ENCODE assay signal across 8 mouse cellular contexts in the genomic region with DNA sequence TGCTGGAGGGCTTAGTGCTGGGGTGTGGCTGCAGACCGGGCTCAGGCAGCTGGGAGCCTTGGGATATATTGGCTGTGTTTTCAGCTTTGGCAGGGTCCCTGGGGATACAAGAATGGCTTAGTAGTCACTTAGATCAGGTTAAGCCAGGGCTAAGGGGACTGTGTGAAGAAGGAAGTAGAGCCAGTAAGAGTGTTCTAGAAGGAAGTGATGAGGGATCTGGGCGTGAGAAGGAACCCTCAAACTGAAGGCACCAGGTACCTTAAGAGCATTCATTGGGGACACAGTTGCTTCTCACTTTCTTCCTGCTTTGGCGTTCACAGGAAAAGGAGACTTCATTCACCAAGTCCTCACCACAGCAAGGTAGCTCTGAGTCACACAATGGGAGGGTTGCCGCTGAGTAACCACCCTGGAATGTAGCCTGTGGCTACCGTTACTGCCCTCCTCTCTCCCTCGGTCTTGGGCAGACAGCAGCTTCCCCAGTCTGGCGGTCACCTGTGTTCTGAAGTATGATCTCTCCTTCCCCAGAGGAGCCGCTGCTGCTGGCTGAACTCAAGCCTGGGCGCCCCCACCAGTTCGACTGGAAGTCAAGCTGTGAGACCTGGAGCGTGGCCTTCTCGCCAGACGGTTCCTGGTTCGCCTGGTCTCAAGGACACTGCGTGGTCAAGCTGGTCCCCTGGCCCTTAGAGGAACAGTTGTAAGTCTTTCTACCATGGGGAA. TPM values are rescaled to one million over a fixed set of nuclear protein-coding genes. Genes with fewer than 3 reads are reported as not detected.
A peak's percentile ranks its signal among the peaks of the same experiment; 100 is the strongest.
DNase-seq lines count a peak whose midpoint lies in the region; ATAC-seq lines count a peak whose summit lies in the region.

No protein-coding gene starts in this region.

- WGBS in intestine, embryonic 14.5 days, result 53% methylated on average over 15 of the region's 15 CpGs
- 57% methylated on average over 15 of the region's 15 CpGs for WGBS in midbrain, embryonic 15.5 days

- peaks cover 28% of the 10 kb centered on the region for H3K4me1 ChIP-seq in intestine, embryonic 14.5 days (replicated peaks; ENCODE audit: control insufficient read depth, insufficient read depth, low read length)
- H3K4me1 ChIP-seq in midbrain, embryonic 15.5 days, result peaks cover 35% of the 10 kb centered on the region

- no peak overlapping the region for H3K4me2 ChIP-seq in intestine, embryonic 14.5 days (ENCODE audit: low read length)
- H3K4me2 ChIP-seq in midbrain, embryonic 15.5 days, result no peak overlapping the region

- no peak for ATAC-seq in intestine, embryonic 14.5 days (replicated peaks; ENCODE audit: low FRiP score, low TSS enrichment, low read depth)
- ATAC-seq in midbrain, embryonic 15.5 days (replicated peaks), result no peak

- H3K9me3 ChIP-seq in intestine, embryonic 14.5 days (ENCODE audit: control insufficient read depth, low read length), result no peaks in the 10 kb centered on the region
- H3K9me3 ChIP-seq in midbrain, embryonic 15.5 days, result no peaks in the 10 kb centered on the region

- no peak overlapping the region for H3K9ac ChIP-seq in intestine, embryonic 14.5 days (ENCODE audit: low read length)
- no peak overlapping the region for H3K9ac ChIP-seq in midbrain, embryonic 15.5 days

- DNase-seq in embryo, embryonic 10 days (ENCODE audit: low spot score), result peak; percentile 40
- DNase-seq in embryo, embryonic 10.5 days (ENCODE audit: low spot score), result no peak
- peak; percentile 34 for DNase-seq in adipocyte (ENCODE audit: low spot score)
- DNase-seq in intestine, embryonic 14.5 days (ENCODE audit: low spot score), result no peak
- peak; percentile 45 to 63 for DNase-seq in lung, postnatal 4 days
- no peak for DNase-seq in embryo, embryonic 9.5 days (ENCODE audit: extremely low spot score)
- no peak for DNase-seq in cerebellum, postnatal 14 days

- H3K4me3 ChIP-seq in intestine, embryonic 14.5 days (ENCODE audit: low read depth, low read length), result no peak overlapping the region
- no peak overlapping the region for H3K4me3 ChIP-seq in midbrain, embryonic 15.5 days

- no peaks in the 10 kb centered on the region for H3K27me3 ChIP-seq in intestine, embryonic 14.5 days (replicated peaks; ENCODE audit: control insufficient read depth, insufficient read depth, low read length)
- H3K27me3 ChIP-seq in midbrain, embryonic 15.5 days (replicated peaks), result no peaks in the 10 kb centered on the region

- peaks cover 44% of the 10 kb centered on the region for H3K36me3 ChIP-seq in intestine, embryonic 14.5 days (ENCODE audit: control insufficient read depth, insufficient read depth, low read length)
- H3K36me3 ChIP-seq in midbrain, embryonic 15.5 days (replicated peaks), result peaks cover 21% of the 10 kb centered on the region; the same call in 1 of the 2 replicates

- peak overlapping the region; percentile 29 for H3K27ac ChIP-seq in intestine, embryonic 14.5 days (ENCODE audit: low read depth)
- no peak overlapping the region for H3K27ac ChIP-seq in midbrain, embryonic 15.5 days

RNA-seq across cellular contexts. Expression of a gene that starts 6.1 kb away (rescaled TPM):
- 63.9 and 70.3 TPM in 2 replicates for polyA plus RNA-seq in intestine, embryonic 14.5 days (2014; fragmentation: Nextera tagmentation; extraction: Ambion mirVana)
- 290 and 311 TPM in 2 replicates for polyA plus RNA-seq in midbrain, embryonic 15.5 days (2015; fragmentation: Nextera tagmentation; extraction: Ambion mirVana)

RNA-seq across cellular contexts. Expression of a gene that starts 25.6 kb away (rescaled TPM):
- polyA plus RNA-seq in intestine, embryonic 14.5 days (2014; fragmentation: Nextera tagmentation; extraction: Ambion mirVana), result 106 and 113 TPM in 2 replicates
- polyA plus RNA-seq in midbrain, embryonic 15.5 days (2015; fragmentation: Nextera tagmentation; extraction: Ambion mirVana), result 31.5 and 33.1 TPM in 2 replicates

RNA-seq across cellular contexts. Expression of a gene that starts 44.3 kb away (rescaled TPM):
- 10.0 and 10.9 TPM in 2 replicates for polyA plus RNA-seq in intestine, embryonic 14.5 days (2014; fragmentation: Nextera tagmentation; extraction: Ambion mirVana)
- polyA plus RNA-seq in midbrain, embryonic 15.5 days (2015; fragmentation: Nextera tagmentation; extraction: Ambion mirVana), result 1.0 and 2.1 TPM in 2 replicates

RNA-seq across cellular contexts. Expression of a gene that starts 50.6 kb away (rescaled TPM):
- 0.75 and 0.84 TPM in 2 replicates for polyA plus RNA-seq in intestine, embryonic 14.5 days (2014; fragmentation: Nextera tagmentation; extraction: Ambion mirVana)
- 10.2 TPM in 2 replicates for polyA plus RNA-seq in midbrain, embryonic 15.5 days (2015; fragmentation: Nextera tagmentation; extraction: Ambion mirVana)

Comparison
In these comparisons a context has a peak if more than half of its experiments do, and no peak if none do; other contexts are left out.
1. DNase-seq: peak in embryo, embryonic 10 days (single experiment), adipocyte (single experiment) and lung, postnatal 4 days (2 of 2); none in embryo, embryonic 10.5 days (single experiment), intestine, embryonic 14.5 days (single experiment), embryo, embryonic 9.5 days (single experiment) and cerebellum, postnatal 14 days (0 of 2).